Mouse (Mus musculus): ENCODE data around the gene Grm5.

Gene Grm5

DNA sequence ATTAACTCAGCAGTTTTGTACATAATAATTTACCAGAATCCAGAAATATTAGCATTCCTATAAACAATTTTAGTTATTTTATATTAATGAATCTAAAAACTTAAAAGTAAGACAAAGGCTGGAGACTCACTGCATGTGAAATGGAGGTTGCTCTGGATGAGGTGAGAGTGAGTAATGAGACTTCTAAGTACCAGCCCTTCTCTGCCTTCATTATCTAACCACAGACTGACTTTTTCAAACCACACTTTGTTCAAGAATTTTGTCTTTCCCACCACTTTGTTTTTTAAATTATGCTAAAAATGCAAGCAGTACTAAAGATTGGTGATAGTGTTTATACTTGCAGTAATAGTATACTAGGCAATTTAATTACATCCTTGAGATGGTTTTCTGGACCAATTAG is 259.5 kb downstream of the Grm5 start:
- in situ Hi-C loops (cut with MboI; ENCODE audit: low sequenced_read_pairs) = no loop called here

DNA sequence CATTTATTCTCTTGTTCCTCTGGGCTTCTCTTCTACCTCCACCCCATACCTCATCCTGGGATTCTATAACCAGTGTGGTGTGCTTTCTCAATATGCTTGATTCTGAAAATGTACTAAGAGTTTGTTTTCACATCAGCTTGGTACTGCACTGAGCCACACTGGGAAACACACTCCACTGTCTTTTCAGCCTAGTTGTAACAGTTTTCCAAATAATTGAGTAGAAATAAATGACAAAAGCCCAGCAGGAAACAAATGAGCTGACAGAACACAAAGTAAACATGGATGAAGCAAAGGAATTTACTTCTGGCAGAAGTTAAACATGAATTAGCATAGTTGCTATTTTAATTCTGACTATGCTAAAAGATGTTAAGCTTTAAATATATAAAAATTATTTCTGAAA is 262.1 kb downstream of the Grm5 start:
- in situ Hi-C loops (cut with MboI; ENCODE audit: low sequenced_read_pairs) = no loop called here

DNA sequence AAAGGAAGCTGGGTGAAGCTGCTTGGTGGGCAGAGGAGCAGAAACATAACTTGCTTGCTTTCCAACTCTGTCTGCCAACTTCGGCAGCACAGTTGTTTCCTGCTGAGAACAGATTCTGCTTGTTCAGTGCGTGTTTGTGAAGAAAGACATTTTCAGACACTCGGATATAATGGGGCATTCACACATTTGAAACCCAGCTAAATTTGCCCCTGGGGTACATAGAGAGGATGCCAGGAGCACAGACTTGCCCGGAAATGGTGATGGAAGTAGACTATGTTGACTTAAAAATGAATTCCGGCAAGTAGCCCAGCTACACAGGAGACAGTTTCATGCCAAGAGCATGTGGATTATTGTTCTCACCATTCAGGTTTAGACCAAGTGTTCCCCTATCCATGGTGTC is 342.0 kb downstream of the Grm5 start:
- in situ Hi-C loops (cut with MboI; ENCODE audit: low sequenced_read_pairs) = no loop called here

DNA sequence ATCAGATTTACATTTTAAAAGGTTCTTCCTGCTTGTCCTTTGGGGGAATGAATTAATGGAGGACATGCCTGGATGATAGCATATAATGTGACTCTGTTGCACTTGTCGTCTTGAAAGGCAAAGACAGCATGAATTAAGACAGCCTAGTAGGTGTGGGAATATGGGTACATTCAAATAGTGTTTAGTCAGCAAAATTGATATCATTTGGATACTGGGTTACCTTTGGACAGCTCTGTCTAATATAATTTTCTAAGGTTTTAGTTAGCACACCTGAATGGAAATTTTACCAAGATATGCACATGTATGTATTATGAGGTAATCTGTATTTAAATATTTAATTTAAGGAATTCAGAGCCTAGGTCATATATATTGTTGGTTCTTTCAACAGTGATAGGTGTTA is 353.4 kb downstream of the Grm5 start:
- in situ Hi-C loops (cut with MboI; ENCODE audit: low sequenced_read_pairs) = no loop called here

DNA sequence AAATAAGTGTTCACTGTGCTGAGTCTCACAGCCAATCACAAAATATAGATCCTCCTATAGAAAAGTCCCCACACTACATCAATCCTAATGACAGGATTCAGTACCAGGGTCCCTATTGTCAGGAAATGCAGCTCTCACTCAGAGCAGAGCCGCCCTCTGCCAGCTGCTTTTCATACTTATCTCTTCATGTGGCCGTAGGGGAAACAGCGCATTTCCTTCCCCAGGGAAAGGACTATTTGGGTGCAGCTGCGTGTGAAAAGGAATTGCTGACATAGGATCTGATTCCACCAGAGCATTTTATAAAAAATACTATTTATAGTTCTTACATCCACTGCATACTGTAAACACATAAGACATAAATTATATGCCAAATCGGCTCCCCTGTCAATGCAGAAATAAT is 354.3 kb downstream of the Grm5 start:
- in situ Hi-C loops (cut with MboI; ENCODE audit: low sequenced_read_pairs) = no loop called here

DNA sequence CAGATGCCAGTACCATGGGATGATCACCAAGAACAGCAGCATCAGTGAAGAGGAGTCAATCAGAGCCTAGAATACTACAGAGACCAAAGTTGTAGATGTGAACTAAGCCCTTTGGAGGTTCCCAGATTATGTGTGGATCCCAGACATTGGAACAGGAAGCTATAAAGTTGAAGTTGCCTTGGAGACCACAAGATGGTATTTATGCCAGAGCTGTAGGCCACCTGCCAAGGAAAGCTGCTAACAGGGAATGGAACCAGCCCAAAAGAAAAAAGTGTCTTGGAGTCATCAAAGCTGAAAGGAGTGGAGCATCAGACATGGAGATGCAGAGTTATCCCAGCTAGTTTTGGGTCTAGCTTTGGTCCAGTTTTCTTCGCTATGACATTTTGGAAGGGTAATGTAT is 366.2 kb downstream of the Grm5 start:
- in situ Hi-C loops (cut with MboI; ENCODE audit: low sequenced_read_pairs) = no loop called here

DNA sequence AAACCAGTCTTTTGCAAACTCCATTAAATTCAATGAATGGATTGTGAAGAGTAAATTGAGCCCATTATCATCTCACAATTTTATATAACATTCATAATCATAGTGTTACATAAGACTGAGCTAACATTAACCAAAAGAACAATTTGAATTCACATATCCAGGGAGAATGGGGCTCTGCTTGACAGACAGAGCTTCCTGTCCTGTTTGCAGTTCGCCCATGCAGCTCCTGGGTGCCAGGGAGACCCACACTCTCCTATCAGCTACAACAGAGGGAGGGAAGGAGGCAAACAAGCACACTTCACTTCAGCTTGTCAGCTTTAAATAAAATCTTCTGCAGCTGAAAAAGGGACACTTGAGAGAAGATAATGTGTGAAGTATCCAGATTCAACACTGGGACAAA is 389.2 kb downstream of the Grm5 start:
- in situ Hi-C loops (cut with MboI; ENCODE audit: low sequenced_read_pairs) = no loop called here

DNA sequence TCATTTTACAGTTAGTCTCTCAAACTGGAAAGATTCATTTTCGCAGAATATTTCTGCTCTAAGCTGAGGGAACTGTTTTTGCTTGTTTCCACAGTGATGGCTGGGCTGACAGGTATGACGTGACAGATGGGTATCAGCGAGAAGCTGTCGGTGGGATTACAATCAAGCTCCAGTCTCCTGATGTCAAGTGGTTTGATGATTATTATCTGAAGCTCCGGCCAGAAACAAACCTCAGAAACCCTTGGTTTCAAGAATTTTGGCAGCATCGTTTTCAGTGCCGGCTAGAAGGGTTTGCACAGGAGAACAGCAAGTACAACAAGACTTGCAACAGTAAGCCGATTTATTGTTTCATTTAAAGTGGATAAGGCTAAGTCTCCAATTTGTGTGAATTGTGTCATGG is 391.1 kb downstream of the Grm5 start:
- in situ Hi-C loops (cut with MboI; ENCODE audit: low sequenced_read_pairs) = no loop called here

DNA sequence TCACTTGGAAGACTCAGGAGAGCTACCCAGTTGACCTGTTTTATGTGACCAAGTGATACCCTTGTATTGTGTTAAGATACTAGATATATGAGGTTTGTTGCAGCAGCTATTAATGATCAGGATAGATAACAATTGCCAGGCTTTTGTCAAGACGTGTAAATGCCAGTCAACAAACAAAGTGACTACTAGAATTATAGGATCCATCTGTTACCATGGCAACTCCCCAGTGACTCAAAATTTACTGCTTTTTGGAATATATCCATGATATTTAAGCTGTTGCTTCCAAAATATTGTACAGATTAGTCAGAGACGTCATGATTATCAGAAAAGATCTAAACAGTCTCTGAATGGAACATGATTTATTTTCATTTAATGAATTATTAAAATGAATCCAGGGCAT is 399.5 kb downstream of the Grm5 start:
- in situ Hi-C loops (cut with MboI; ENCODE audit: low sequenced_read_pairs) = no loop called here

DNA sequence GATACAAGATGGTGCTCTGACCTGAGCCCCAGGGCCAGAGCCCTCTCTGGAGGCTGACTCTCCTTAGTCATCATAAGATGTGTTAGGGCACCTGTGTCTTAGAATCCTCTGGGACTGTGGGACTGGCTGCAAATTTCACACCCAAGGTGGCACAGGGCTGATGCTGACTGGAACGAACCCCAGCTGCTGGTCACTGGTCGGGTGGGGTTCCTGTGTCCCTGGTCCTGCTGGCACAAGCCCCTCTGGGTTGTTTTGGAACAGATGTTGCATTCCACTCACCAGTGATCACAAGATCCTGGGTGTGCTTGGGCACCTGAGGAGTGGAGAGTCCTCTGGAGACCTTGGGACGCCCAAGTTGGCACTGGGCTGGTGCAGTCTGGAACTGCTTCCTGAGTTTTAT is 430.5 kb downstream of the Grm5 start:
- in situ Hi-C loops (cut with MboI; ENCODE audit: low sequenced_read_pairs) = no loop called here

DNA sequence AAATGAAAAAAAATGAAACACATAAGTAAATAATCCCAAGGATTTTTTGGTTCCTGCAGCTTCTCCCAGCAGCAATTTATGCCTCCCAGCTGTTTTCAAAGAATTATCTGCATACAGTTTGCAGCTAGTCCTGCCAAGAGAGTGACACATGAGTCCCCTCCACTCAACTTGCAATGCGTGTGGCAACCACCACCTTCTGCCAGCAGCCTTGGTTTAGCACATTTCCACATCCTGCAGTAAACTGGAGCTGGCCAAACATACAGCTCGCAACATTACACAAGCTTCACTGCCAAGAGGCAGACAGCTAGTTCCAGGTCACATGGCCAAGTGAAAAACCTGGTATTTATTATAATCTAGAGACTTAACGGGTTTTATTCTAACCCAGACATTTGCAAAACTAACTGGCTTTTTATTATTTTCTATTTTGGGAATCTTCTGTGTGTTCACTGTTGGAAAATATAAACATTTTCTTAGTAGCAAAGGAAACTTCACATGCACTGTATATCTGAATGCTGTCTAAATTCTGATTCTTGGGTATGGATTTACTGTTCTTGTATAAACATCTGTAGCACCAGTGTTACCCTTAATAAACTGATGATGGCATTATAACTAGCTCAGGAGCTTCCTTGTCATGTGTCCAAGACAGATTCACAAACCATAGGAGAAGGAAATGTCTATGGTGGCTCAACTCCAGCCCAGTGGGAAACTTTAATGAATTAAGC is 443.6 kb downstream of the Grm5 start:
- in situ Hi-C loops (cut with MboI; ENCODE audit: low sequenced_read_pairs) = no loop called here

DNA sequence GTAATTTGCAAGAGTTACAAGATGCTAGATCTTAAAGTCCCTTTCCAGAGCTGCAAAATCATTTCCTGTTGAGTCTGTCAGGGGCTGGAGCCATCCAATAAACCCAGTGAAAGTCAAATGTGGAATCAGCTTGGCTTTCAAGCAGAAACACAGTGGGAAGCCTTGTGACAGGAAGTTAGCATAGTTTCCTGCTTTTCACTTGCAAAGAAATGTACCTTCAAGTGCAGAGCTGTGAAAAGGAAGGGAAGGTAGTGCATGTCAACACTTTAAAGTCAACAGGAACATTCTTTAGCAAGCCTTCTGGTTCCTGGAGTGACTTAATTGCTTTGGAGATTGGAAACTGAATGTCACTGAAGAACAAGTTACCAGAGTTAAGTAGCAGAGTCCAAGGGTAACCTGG is 463.4 kb downstream of the Grm5 start:
- in situ Hi-C loops (cut with MboI; ENCODE audit: low sequenced_read_pairs) = no loop called here

DNA sequence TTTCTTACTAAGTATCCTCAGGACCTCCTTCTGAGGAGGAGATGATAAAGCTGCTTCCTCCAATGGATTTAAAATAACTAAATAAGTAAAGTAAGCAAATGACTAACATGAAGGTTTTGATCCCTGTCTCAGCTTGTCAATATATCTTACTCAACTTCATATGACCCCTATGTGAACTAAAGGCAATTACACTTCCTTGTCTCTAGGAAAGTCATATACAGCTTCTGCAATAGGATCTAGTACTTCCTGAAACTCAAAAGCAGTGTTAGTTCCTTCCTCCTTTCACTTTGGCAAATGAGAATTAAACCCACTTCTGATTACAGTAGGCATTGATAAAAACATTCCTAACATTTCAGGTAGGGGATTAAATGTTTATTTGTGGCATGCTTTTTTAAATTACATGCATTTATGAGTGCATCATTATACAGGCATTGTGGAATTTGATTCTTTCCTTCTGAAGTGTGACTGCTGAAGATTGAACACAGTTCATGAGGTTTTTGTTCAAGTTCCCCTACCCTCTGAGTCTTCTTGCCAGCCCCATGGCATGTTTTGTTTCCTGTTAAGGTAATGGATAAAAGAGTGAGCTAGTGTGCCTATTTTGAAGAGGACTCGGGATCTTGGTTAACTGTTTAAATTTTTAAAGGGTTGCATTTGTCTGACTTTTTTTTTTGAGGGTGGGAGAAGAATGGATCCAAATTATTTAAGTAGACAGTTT is 470.4 kb downstream of the Grm5 start:
- in situ Hi-C loops (cut with MboI; ENCODE audit: low sequenced_read_pairs) = no loop called here

DNA sequence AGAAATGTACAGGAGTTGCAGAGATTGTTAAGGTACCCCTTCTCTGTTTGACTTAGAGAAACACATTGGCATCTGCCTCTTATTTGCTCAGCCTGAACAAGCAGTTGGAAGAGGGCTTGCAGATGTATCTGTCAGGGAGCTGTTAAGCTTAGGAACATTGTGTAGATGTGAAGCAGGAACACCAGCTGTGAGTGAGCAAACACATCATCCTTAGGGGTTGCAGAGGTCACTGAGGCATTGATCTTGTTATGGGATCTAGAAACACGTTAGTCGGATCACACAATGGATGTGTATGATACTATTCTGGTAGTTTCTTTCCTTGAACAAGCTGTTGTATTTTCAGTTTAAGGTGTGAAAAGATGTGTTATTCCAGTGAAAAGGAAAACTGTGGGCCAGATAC is 472.5 kb downstream of the Grm5 start:
- in situ Hi-C loops (cut with MboI; ENCODE audit: low sequenced_read_pairs) = no loop called here

DNA sequence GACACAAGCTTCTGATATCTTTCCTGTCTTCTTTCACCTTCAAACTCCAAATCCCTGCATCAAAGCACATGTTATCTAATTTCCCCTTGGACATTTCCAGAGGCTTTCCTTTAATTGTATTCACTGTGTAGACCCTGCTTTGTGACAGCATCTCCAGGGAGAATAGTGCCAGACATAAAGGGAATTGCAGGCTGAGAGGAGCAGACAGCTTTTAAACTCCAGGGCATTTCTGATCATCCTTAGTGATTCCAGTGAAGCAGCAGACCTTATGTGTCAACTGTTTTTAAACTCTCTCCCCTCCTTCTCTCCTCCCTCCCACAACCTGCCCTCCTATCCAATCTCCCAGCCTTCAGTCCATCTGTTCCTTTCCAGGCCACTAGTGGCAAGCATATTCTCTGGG is 507.1 kb downstream of the Grm5 start:
- in situ Hi-C loops (cut with MboI; ENCODE audit: low sequenced_read_pairs) = loop anchor here (25.0 kb wide), 1 partner anchor 446 kb away; no protein-coding TSS in a partner anchor

DNA sequence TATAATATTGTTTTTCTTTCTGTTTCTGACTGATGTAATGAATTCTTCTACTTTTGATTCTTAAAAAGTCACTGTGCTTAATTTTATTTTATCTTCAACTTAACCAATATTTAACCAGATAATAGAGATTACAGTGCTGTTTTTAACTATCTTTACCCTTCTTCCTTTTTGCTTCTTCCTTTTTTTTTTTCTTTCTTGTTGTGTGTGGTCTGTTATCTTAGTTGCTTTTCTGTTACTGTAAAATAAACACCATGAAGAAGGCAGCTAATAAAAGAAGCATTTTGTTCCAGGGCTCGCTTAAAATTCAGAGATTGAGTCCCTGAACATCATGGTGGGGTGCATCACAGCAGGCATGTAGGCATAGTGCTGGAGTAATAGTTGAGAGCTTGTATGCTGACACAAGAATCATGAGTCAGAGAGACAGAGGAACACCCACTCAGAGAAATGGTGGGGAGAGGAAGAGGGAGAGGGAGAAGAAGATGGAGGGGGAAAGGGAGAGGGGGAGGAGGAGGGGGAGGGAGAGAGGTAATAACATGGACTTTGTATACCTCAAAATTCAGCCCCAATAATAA is 512.7 kb downstream of the Grm5 start:
- in situ Hi-C loops (cut with MboI; ENCODE audit: low sequenced_read_pairs) = loop anchor here (25.0 kb wide), 1 partner anchor 441 kb away; no protein-coding TSS in a partner anchor

DNA sequence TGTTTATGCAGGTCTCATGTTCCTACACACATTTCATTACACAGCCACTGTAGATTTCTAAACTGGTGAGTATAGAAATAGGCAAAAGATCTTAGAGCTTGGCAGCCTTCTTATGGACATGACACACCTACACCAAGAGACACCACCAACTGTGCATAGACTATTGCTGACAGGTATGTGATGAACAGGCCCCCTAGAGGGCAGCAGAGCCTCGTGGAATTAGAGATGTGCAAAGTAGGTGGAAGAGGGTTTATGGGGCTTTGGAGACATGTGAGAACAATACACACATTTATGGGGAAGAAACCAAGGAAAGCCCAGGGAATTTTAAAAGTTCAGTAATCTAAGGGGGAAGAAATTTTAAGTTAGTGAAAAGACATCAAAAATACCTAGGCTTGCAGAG is 513.7 kb downstream of the Grm5 start:
- in situ Hi-C loops (cut with MboI; ENCODE audit: low sequenced_read_pairs) = loop anchor here (25.0 kb wide), 1 partner anchor 440 kb away; no protein-coding TSS in a partner anchor

DNA sequence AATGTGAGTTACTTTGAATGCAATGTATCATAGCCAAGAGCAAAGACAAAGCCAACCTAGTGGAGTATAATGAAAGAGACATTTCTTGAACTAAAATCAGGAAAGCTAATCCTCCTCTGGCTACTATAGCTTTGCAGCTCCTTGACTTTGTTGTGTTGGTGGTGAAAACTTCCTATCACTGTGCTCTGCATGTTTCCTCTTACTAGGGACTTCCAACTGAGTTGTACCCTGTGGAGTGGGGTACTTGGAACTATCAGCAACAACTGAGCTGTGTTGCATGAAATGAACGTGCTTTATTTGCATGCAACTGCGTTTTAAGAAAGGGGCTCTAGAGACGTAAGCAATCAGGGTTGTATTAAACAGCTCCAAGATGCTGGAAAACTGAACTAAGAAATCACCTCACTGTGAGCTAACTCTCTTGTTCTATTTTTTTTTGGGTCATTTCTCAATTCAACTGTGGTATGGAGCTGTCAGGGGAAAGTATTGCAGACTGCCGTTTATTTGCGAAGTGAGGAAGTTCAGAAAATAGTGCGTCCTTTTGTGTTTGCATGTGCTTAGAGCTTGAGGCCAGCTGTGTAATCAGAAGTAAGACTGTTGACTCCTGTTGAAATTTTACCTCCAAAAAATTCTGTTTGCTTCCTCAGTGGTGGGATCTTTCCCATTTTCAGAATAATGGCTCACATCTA is 532.9 kb downstream of the Grm5 start:
- in situ Hi-C loops (cut with MboI; ENCODE audit: low sequenced_read_pairs) = no loop called here

DNA sequence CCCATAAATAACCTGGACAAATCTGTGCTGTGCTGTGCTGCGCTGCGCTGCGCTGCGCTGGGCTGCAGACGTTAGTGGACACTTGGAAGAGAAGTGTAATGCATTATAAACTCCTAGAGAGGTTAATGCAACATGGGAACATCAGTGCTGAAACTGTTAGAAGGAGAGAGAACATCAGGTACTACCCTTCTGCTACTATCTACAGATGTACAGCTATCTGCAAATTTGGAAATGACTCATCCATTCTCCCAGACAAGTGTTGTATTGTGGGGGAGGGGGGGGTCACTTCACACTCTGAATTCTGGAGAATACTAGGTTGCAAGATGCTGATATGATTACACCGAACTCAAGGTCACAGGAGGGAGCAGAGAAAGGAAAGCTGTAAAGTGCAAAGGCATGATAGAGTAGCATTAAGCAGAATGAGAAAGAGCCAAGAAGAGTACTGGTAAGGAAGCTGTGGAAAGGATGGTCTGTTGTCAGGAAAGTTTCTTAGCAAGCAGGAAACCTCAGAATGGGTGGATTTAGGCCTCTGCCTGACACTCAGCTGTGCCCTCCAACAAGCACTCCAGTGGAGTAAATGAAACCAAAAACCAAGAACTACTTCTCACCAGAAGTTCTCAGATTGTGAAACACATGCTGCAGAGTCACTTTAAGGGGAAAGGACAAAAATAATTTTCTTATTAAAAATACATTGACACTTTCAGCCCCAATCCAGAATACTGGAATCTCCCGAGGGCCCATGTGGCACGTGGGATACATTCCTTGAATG is 544.3 kb downstream of the Grm5 start:
- in situ Hi-C loops (cut with MboI; ENCODE audit: low sequenced_read_pairs) = no loop called here

DNA sequence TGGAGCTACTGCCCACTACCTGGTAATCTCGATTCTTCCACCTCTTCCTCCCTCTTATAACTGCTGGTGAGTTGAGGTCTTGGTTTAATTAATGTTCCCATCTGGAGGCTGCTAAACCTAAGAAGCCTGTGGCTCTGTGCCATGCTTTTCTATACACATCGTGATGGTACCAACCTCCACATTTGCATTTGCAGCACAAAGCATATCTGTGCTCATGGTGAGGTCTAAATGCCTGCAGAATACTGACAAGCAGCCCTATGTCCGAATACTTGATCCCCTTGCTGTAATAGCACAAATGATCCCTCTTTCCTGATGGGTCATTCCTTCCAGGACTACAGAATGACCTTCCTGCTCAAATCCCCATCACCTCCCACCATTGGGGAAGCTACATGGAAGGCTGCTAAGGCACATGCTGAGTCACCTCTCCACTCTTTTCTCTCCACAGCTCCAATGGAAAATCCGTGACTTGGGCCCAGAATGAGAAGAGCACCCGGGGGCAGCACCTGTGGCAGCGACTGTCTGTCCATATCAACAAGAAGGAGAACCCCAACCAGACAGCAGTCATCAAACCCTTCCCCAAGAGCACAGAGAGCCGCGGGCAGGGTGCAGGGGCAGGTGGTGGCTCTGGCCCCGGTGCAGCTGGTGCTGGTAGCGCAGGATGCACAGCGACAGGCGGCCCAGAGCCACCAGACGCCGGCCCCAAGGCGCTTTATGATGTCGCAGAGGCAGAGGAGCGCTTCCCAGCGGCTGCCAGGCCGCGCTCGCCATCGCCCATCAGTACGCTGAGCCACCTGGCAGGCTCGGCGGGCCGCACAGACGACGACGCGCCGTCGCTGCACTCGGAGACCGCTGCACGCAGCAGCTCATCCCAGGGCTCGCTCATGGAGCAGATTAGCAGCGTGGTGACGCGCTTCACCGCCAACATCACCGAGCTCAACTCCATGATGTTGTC is 545.8 kb downstream of the Grm5 start:
- in situ Hi-C loops (cut with MboI; ENCODE audit: low sequenced_read_pairs) = no loop called here
